ENCODE assay signal across 9 mouse cellular contexts in genomic region chr8:61591446-61591845, GRCm38 (mm10).
DNase-seq lines count a peak whose midpoint lies in the region; ATAC-seq and TF ChIP-seq lines count a peak whose summit lies in the region.
"Had no signal": no experiment of that assay in that cellular context is flagged by ENCODE, and none has a peak within 500 bp of the region (broad histone marks: within the 10 kb centered on the region; RNA-seq: fewer than 3 reads in every experiment).

No protein-coding gene starts in this region.

- no peak for TF ChIP-seq CTCF in testis, adult 2 months (IDR thresholded peaks at IDR 0.05; ENCODE audit: control insufficient read depth, insufficient read depth, insufficient replicate concordance, low read depth, low read length)

- WGBS in neural tube, embryonic 13.5 days: 3% methylated on average over 8 of the region's 8 CpGs

- peaks cover 16% of the 10 kb centered on the region for H3K4me1 ChIP-seq in testis, adult 2 months (ENCODE audit: control insufficient read depth, insufficient read depth, low read length)
- peaks cover 38% of the 10 kb centered on the region for H3K4me1 ChIP-seq in neural tube, embryonic 13.5 days (replicated peaks)

- no peaks in the 10 kb centered on the region for H3K9me3 ChIP-seq in neural tube, embryonic 13.5 days
- H3K9me3 ChIP-seq: G1E had no signal

- peak overlapping the region; percentile 87 for H3K4me2 ChIP-seq in neural tube, embryonic 13.5 days

- peak; percentile 60 for ATAC-seq in neural tube, embryonic 13.5 days (ENCODE audit: low read depth)
- ATAC-seq in megakaryocyte progenitor cell, adult 5-6 weeks (replicated peaks; ENCODE audit: poor library complexity): no peak

- H3K27me3 ChIP-seq in testis, adult 2 months (ENCODE audit: control insufficient read depth, insufficient read depth, low read length): no peaks in the 10 kb centered on the region
- no peaks in the 10 kb centered on the region for H3K27me3 ChIP-seq in neural tube, embryonic 13.5 days

- no peaks in the 10 kb centered on the region for H3K36me3 ChIP-seq in testis, adult 2 months (ENCODE audit: control insufficient read depth, insufficient read depth, low read length)
- H3K36me3 ChIP-seq in neural tube, embryonic 13.5 days: no peaks in the 10 kb centered on the region
- H3K36me3 ChIP-seq: G1E had no signal

- DNase-seq in embryo, embryonic 10 days (ENCODE audit: low spot score): peak; percentile 51
- no peak for DNase-seq in embryo, embryonic 9.5 days (ENCODE audit: extremely low spot score)
- no peak for DNase-seq in testis, postnatal 14 days (ENCODE audit: low spot score)
- DNase-seq in kidney, postnatal 4 days: peak; percentile 48 to 62
- DNase-seq in urinary bladder, postnatal 4 days (ENCODE audit: low spot score in 2 of 2): no peak

- H3K4me3 ChIP-seq in testis, adult 2 months (ENCODE audit: control insufficient read depth, low read depth, low read length): peak overlapping the region; percentile 4; the same call in 1 of the 2 replicates
- H3K4me3 ChIP-seq in neural tube, embryonic 13.5 days: peak overlapping the region; percentile 63

- H3K27ac ChIP-seq in testis, adult 2 months (ENCODE audit: control insufficient read depth, insufficient read depth, low read depth, low read length): no peak overlapping the region
- H3K27ac ChIP-seq in neural tube, embryonic 13.5 days (replicated peaks): peak overlapping the region; percentile 76

- no peak for TF ChIP-seq POLR2A in testis, adult 2 months (IDR thresholded peaks at IDR 0.05; ENCODE audit: control insufficient read depth, low read depth, low read length)

- peak overlapping the region; percentile 77 for H3K9ac ChIP-seq in neural tube, embryonic 13.5 days

Comparison
In these comparisons a context has a peak if more than half of its experiments do, and no peak if none do; other contexts are left out.
1. DNase-seq: peak in embryo, embryonic 10 days (single experiment) and kidney, postnatal 4 days (2 of 2); none in embryo, embryonic 9.5 days (single experiment), testis, postnatal 14 days (single experiment) and urinary bladder, postnatal 4 days (0 of 2).